Mouse (Mus musculus): ENCODE measurements around the gene Afg1l. TPM values are rescaled to one million over a fixed set of nuclear protein-coding genes. Genes with fewer than 3 reads are reported as not detected.

Gene Afg1l
- polyA plus RNA-seq, 1 experiment, result 1.5 TPM

GRCm38 (mm10) chr10:42500611-42501010 is 22.2 kb upstream of the Afg1l start:
- no peak overlapping the region; the same call in 1 of the 2 replicates for H3K4me3 ChIP-seq (ENCODE audit: control insufficient read depth, low read depth, low read length)
- no peaks in the 10 kb centered on the region for H3K36me3 ChIP-seq (ENCODE audit: control insufficient read depth, insufficient read depth, low read length)
- H3K4me1 ChIP-seq (ENCODE audit: control insufficient read depth, insufficient read depth, low read length), result peaks cover 8% of the 10 kb centered on the region
- H3K27ac ChIP-seq (ENCODE audit: control insufficient read depth, insufficient read depth, low read depth, low read length), result peak overlapping the region; percentile 90
- no peaks in the 10 kb centered on the region for H3K27me3 ChIP-seq (ENCODE audit: control insufficient read depth, insufficient read depth, low read length)
- TF ChIP-seq CTCF (IDR thresholded peaks at IDR 0.05; ENCODE audit: control insufficient read depth, insufficient read depth, insufficient replicate concordance, low read depth, low read length) (no peak), POLR2A (IDR thresholded peaks at IDR 0.05; ENCODE audit: control insufficient read depth, low read depth, low read length) (no peak)

DNA sequence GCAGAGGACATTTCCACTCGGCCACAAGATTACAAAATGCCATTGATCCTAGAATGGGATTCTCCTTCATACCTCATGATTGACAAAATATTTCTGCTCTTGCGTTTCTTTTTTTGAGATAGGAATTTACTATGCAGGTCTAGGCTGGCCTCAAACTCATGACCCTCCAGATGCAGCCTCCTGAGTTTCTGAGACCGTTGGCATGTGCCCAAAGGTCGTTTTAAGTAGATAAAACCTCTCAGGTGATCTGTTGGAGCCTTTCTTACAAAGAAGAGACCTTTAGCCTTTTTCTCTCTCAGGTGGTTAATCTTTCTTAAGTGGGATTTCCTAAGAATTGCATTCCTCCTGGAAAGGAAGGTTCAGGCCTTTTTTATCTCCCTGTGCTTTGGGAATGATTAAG is 14.6 kb upstream of the Afg1l start:
- Histone ChIP-seq H3K27me3 (ENCODE audit: control insufficient read depth, insufficient read depth, low read length) (no peaks in the 10 kb centered on the region), H3K27ac (ENCODE audit: control insufficient read depth, insufficient read depth, low read depth, low read length) (no peak overlapping the region), H3K4me3 (ENCODE audit: control insufficient read depth, low read depth, low read length) (no peak overlapping the region), H3K4me1 (ENCODE audit: control insufficient read depth, insufficient read depth, low read length) (no peaks in the 10 kb centered on the region), H3K36me3 (ENCODE audit: control insufficient read depth, insufficient read depth, low read length) (no peaks in the 10 kb centered on the region)
- TF ChIP-seq CTCF (IDR thresholded peaks at IDR 0.05; ENCODE audit: control insufficient read depth, insufficient read depth, insufficient replicate concordance, low read depth, low read length) (no peak), POLR2A (IDR thresholded peaks at IDR 0.05; ENCODE audit: control insufficient read depth, low read depth, low read length) (no peak)

GRCm38 (mm10) chr10:42492027-42492771 is 13.8 kb upstream of the Afg1l start:
- H3K4me3 ChIP-seq (ENCODE audit: control insufficient read depth, low read depth, low read length), result no peak overlapping the region
- TF ChIP-seq CTCF (IDR thresholded peaks at IDR 0.05; ENCODE audit: control insufficient read depth, insufficient read depth, insufficient replicate concordance, low read depth, low read length) (no peak), POLR2A (IDR thresholded peaks at IDR 0.05; ENCODE audit: control insufficient read depth, low read depth, low read length) (no peak)
- H3K4me1 ChIP-seq (ENCODE audit: control insufficient read depth, insufficient read depth, low read length), result no peaks in the 10 kb centered on the region
- no peaks in the 10 kb centered on the region for H3K36me3 ChIP-seq (ENCODE audit: control insufficient read depth, insufficient read depth, low read length)
- no peak overlapping the region for H3K27ac ChIP-seq (ENCODE audit: control insufficient read depth, insufficient read depth, low read depth, low read length)
- no peaks in the 10 kb centered on the region for H3K27me3 ChIP-seq (ENCODE audit: control insufficient read depth, insufficient read depth, low read length)

- TF ChIP-seq CTCF (IDR thresholded peaks at IDR 0.05; ENCODE audit: control insufficient read depth, insufficient read depth, insufficient replicate concordance, low read depth, low read length), result no peak
- no peak for TF ChIP-seq POLR2A (IDR thresholded peaks at IDR 0.05; ENCODE audit: control insufficient read depth, low read depth, low read length)
- Histone ChIP-seq H3K4me1 (ENCODE audit: control insufficient read depth, insufficient read depth, low read length) (peaks cover under 1% of the 10 kb centered on the region; the same call in 1 of the 2 replicates), H3K27me3 (ENCODE audit: control insufficient read depth, insufficient read depth, low read length) (no peaks in the 10 kb centered on the region), H3K4me3 (ENCODE audit: control insufficient read depth, low read depth, low read length) (no peak overlapping the region), H3K36me3 (ENCODE audit: control insufficient read depth, insufficient read depth, low read length) (no peaks in the 10 kb centered on the region), H3K27ac (ENCODE audit: control insufficient read depth, insufficient read depth, low read depth, low read length) (no peak overlapping the region)
Observed at GRCm38 (mm10) chr10:42491158-42491557, 12.8 kb upstream of the Afg1l start.

GRCm38 (mm10) chr10:42488606-42489296 is 10.4 kb upstream of the Afg1l start:
- no peaks in the 10 kb centered on the region for H3K36me3 ChIP-seq (ENCODE audit: control insufficient read depth, insufficient read depth, low read length)
- no peak overlapping the region for H3K4me3 ChIP-seq (ENCODE audit: control insufficient read depth, low read depth, low read length)
- no peaks in the 10 kb centered on the region for H3K27me3 ChIP-seq (ENCODE audit: control insufficient read depth, insufficient read depth, low read length)
- H3K4me1 ChIP-seq (ENCODE audit: control insufficient read depth, insufficient read depth, low read length), result peaks cover 3% of the 10 kb centered on the region; the same call in 1 of the 2 replicates
- no peak overlapping the region for H3K27ac ChIP-seq (ENCODE audit: control insufficient read depth, insufficient read depth, low read depth, low read length)
- no peak for TF ChIP-seq CTCF (IDR thresholded peaks at IDR 0.05; ENCODE audit: control insufficient read depth, insufficient read depth, insufficient replicate concordance, low read depth, low read length)
- TF ChIP-seq POLR2A (IDR thresholded peaks at IDR 0.05; ENCODE audit: control insufficient read depth, low read depth, low read length), result no peak

DNA sequence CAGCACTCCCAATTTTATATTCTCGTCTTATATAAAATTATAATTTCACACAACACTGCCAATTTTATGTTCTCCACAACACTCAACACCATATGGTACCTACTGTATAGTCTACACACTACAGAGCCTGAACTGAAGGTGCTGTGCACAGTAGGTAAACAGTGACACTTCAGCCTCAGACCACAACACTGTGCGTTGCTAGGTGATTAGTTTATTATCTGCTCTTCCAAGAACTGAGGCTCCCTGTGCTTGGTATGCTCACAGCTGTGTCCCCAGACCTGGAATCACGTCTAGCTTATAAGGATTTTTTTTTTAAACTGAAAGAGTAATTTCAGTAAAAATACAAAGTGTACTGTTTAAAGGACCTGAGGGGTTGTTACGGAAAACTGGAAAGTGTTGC is 2.4 kb upstream of the Afg1l start:
- Histone ChIP-seq H3K27me3 (ENCODE audit: control insufficient read depth, insufficient read depth, low read length) (no peaks in the 10 kb centered on the region), H3K36me3 (ENCODE audit: control insufficient read depth, insufficient read depth, low read length) (no peaks in the 10 kb centered on the region), H3K4me1 (ENCODE audit: control insufficient read depth, insufficient read depth, low read length) (peaks cover 12% of the 10 kb centered on the region), H3K4me3 (ENCODE audit: control insufficient read depth, low read depth, low read length) (no peak overlapping the region), H3K27ac (ENCODE audit: control insufficient read depth, insufficient read depth, low read depth, low read length) (no peak overlapping the region)
- TF ChIP-seq CTCF (IDR thresholded peaks at IDR 0.05; ENCODE audit: control insufficient read depth, insufficient read depth, insufficient replicate concordance, low read depth, low read length), result no peak
- TF ChIP-seq POLR2A (IDR thresholded peaks at IDR 0.05; ENCODE audit: control insufficient read depth, low read depth, low read length), result no peak

- peaks cover 12% of the 10 kb centered on the region for H3K4me1 ChIP-seq (ENCODE audit: control insufficient read depth, insufficient read depth, low read length)
Observed at GRCm38 (mm10) chr10:42477550-42478340, 620 bp downstream of the Afg1l start.

More at GRCm38 (mm10) chr10:42477550-42478340, 620 bp downstream of the Afg1l start:
- Histone ChIP-seq H3K27ac (ENCODE audit: control insufficient read depth, insufficient read depth, low read depth, low read length) (peak overlapping the region; percentile 89), H3K36me3 (ENCODE audit: control insufficient read depth, insufficient read depth, low read length) (no peaks in the 10 kb centered on the region), H3K4me3 (ENCODE audit: control insufficient read depth, low read depth, low read length) (peak overlapping the region; percentile 87), H3K27me3 (ENCODE audit: control insufficient read depth, insufficient read depth, low read length) (no peaks in the 10 kb centered on the region)
- no peak for TF ChIP-seq CTCF (IDR thresholded peaks at IDR 0.05; ENCODE audit: control insufficient read depth, insufficient read depth, insufficient replicate concordance, low read depth, low read length)
- TF ChIP-seq POLR2A (IDR thresholded peaks at IDR 0.05; ENCODE audit: control insufficient read depth, low read depth, low read length), result no peak

Data from testis, adult 2 months (tissue).